Comparison of ENCODE assay signal across 9 mouse cellular contexts in the genomic region with DNA sequence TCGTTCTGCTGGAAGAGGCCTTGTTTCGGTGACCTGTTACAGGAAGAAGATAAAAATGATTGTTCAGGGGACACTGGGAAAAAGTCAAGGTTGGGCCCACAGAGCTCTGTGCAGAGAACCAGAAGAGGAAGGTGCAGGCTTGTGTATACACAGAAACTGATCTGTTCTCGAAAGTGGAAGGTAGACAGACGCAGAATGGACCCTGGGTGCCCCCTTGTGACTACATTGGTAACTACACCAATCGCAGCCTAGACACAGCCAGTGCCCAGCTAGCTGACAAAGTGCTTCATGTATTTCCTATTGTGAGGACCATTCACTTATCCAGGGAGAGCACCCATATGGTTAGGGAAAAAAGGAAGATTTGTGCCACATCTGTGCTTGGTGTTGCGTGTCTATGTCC. TPM values are rescaled to one million over a fixed set of nuclear protein-coding genes. Genes with fewer than 3 reads are reported as not detected.
DNase-seq lines count a peak whose midpoint lies in the region; ATAC-seq and TF ChIP-seq lines count a peak whose summit lies in the region.
"Had no signal": no experiment of that assay in that cellular context is flagged by ENCODE, and none has a peak within 500 bp of the region (broad histone marks: within the 10 kb centered on the region; RNA-seq: fewer than 3 reads in every experiment).

No protein-coding gene starts in this region.

- TF ChIP-seq RAD21 in CH12.LX (IDR thresholded peaks at IDR 0.05; ENCODE audit: low read depth, low read length): peak; percentile 95

- no peak for TF ChIP-seq POLR2A in CH12.LX (IDR thresholded peaks at IDR 0.05; ENCODE audit: low read depth, low read length)

- H3K4me3 ChIP-seq in CH12.LX (replicated peaks in 1 of 3; ENCODE audit: low read depth in 2 of 3, low read length in 2 of 3, poor library complexity in 1 of 3): no peak overlapping the region
- no peak overlapping the region for H3K4me3 ChIP-seq in lung, embryonic 15.5 days

- H3K9me3 ChIP-seq in CH12.LX (replicated peaks; ENCODE audit: low read length): no peaks in the 10 kb centered on the region
- no peaks in the 10 kb centered on the region for H3K9me3 ChIP-seq in lung, embryonic 15.5 days

- dilution Hi-C loops in CH12.LX (cut with MboI; ENCODE audit: extremely low pct_ligation_motif_present, extremely low pct_unique_long_range_greater_than_20kb, low sequenced_read_pairs): no loop called here

- peak; percentile 88 to 96 for TF ChIP-seq CTCF in CH12.LX (conservative IDR thresholded peaks at IDR 0.05 in 1 of 2, IDR thresholded peaks at IDR 0.05 in 1 of 2; ENCODE audit: low read depth in 2 of 2, low read length in 2 of 2)

- intact Hi-C loops in heart, postnatal 36 days (cut with DNase I): loop anchor here (1.0 kb wide), 4 partner anchors 30 to 300 kb away; no protein-coding TSS in a partner anchor

- H3K27ac ChIP-seq in CH12.LX (ENCODE audit: insufficient read depth, low read depth): no peak overlapping the region
- no peak overlapping the region for H3K27ac ChIP-seq in lung, embryonic 15.5 days

- peaks cover 4% of the 10 kb centered on the region for H3K27me3 ChIP-seq in CH12.LX (replicated peaks)
- H3K27me3 ChIP-seq in lung, embryonic 15.5 days: peaks cover 3% of the 10 kb centered on the region; the same call in 1 of the 2 replicates

- ATAC-seq in lung, embryonic 15.5 days (ENCODE audit: borderline replicate concordance, extremely low read depth, low FRiP score, low TSS enrichment): peak; percentile 77; the same call in 1 of the 2 replicates

- no peaks in the 10 kb centered on the region for H3K36me3 ChIP-seq in CH12.LX (replicated peaks in 1 of 2; ENCODE audit: control insufficient read depth in 1 of 2, insufficient read depth in 1 of 2, low read length in 1 of 2)
- H3K36me3 ChIP-seq in lung, embryonic 15.5 days: no peaks in the 10 kb centered on the region

- H3K9ac ChIP-seq in CH12.LX (ENCODE audit: insufficient read depth, low read depth): no peak overlapping the region
- no peak overlapping the region for H3K9ac ChIP-seq in lung, embryonic 15.5 days

- no peak overlapping the region for H3K4me2 ChIP-seq in CH12.LX (ENCODE audit: insufficient read depth, low read depth, poor library complexity, severe bottlenecking)
- no peak overlapping the region for H3K4me2 ChIP-seq in lung, embryonic 15.5 days

- in situ Hi-C loops in CH12.LX (cut with MboI; ENCODE audit: low pct_ligation_motif_present, low pct_unique_long_range_greater_than_20kb, low sequenced_read_pairs): no loop called here

- 16% methylated on average over 6 of the region's 6 CpGs for WGBS in lung, embryonic 15.5 days

- no peaks in the 10 kb centered on the region for H3K79me2 ChIP-seq in CH12.LX (replicated peaks; ENCODE audit: control insufficient read depth, extremely low read depth, insufficient read depth, poor library complexity, severe bottlenecking)

- H3K4me1 ChIP-seq in CH12.LX (ENCODE audit: control insufficient read depth in 1 of 2, insufficient read depth in 2 of 2): peaks cover 0 to 5% of the 10 kb centered on the region in 2 experiments; a peak in 2 of 4 replicates
- no peaks in the 10 kb centered on the region for H3K4me1 ChIP-seq in lung, embryonic 15.5 days

- no peak for TF ChIP-seq EP300 in CH12.LX (IDR thresholded peaks at IDR 0.05; ENCODE audit: low read length)

- peak; percentile 75 for DNase-seq in CH12.LX (ENCODE audit: extremely low read depth)
- DNase-seq in c-Kit-negative CD71-positive TER-119-positive erythroid progenitor cells, embryonic 14.5 days (ENCODE audit: low read depth, low spot score): peak; percentile 5
- DNase-seq in fibroblast of lung, adult 2 months (ENCODE audit: low read depth): peak; percentile 42
- peak; percentile 78 to 88 for DNase-seq in heart, postnatal 36 days
- DNase-seq in layer of hippocampus, adult 18-20 months (ENCODE audit: low spot score in 2 of 2): peak; percentile 66 to 94
- peak; percentile 28 for DNase-seq in ovary, adult 18-20 months (ENCODE audit: low spot score)
- peak; percentile 21 to 26 for DNase-seq in thymus, adult 18-20 months

TF ChIP-seq in CH12.LX, 34 proteins besides CTCF, POLR2A, EP300 and RAD21:
- TF ChIP-seq TBP (conservative IDR thresholded peaks at IDR 0.05; ENCODE audit: low read depth, low read length) (no peak), ZC3H11A (IDR thresholded peaks at IDR 0.05; ENCODE audit: low read depth, low read length) (peak; percentile 36), E2F4 (IDR thresholded peaks at IDR 0.05; ENCODE audit: insufficient replicate concordance, low read depth, low read length) (no peak), HCFC1 (IDR thresholded peaks at IDR 0.05; ENCODE audit: low read depth, low read length) (0 out of 2 replicates have a peak, but pooled peaks have one; percentile 14), CHD1 (IDR thresholded peaks at IDR 0.05; ENCODE audit: low read depth, low read length) (no peak), MAZ (IDR thresholded peaks at IDR 0.05; ENCODE audit: low read depth, low read length) (peak; percentile 34; the same call in 1 of the 2 replicates), IRF4 (IDR thresholded peaks at IDR 0.05; ENCODE audit: low read depth, low read length) (peak; percentile 65), MEF2A (IDR thresholded peaks at IDR 0.05; ENCODE audit: borderline replicate concordance, low read depth, low read length) (0 out of 2 replicates have a peak, but pooled peaks have one; percentile 42), TCF12 (IDR thresholded peaks at IDR 0.05; ENCODE audit: low read depth, low read length) (no peak), SMC3 (IDR thresholded peaks at IDR 0.05; ENCODE audit: low read depth, low read length) (peak; percentile 93)

RNA-seq across cellular contexts. Expression of a gene that starts 21.6 kb away (rescaled TPM):
- total RNA-seq in CH12.LX (2012; rRNA removed) (not detected in 2 replicates), CH12.LX (2014; rRNA removed) (not detected in 2 replicates)
- polyA plus RNA-seq in CH12.LX (2012; ENCODE audit: insufficient read length, low read depth): not detected in 2 replicates
- total RNA-seq in heart, postnatal 36 days (2021): not detected
- total RNA-seq in layer of hippocampus, adult 18-20 months (2021): not detected
- not detected in 2 replicates for polyA plus RNA-seq in lung, embryonic 15.5 days (2015; fragmentation: Nextera tagmentation; extraction: Ambion mirVana)
- total RNA-seq: gastrocnemius, postnatal 4 days had no signal

RNA-seq across cellular contexts. Expression of a gene that starts 38.7 kb away (rescaled TPM):
- total RNA-seq in CH12.LX (2012; rRNA removed) (0.17 TPM in 2 replicates), CH12.LX (2014; rRNA removed) (not detected in 2 replicates)
- polyA plus RNA-seq in CH12.LX (2012; ENCODE audit: insufficient read length, low read depth): 0.14 and 0.19 TPM in 2 replicates
- under 1 TPM; 0.24 to 0.39 TPM for total RNA-seq in heart, postnatal 36 days (2021)
- under 1 TPM; 0.20 to 0.27 TPM for total RNA-seq in layer of hippocampus, adult 18-20 months (2021)
- 0.15 and 0.20 TPM in 2 replicates for polyA plus RNA-seq in lung, embryonic 15.5 days (2015; fragmentation: Nextera tagmentation; extraction: Ambion mirVana)

RNA-seq across cellular contexts. Expression of a gene that starts 39.6 kb away (rescaled TPM):
- total RNA-seq in CH12.LX (2012; rRNA removed) (27.2 and 35.9 TPM in 2 replicates), CH12.LX (2014; rRNA removed) (115 and 127 TPM in 2 replicates)
- polyA plus RNA-seq in CH12.LX (2012; ENCODE audit: insufficient read length, low read depth): 92.1 and 99.8 TPM in 2 replicates
- 10 to 100 TPM; 36.1 to 37.7 TPM for total RNA-seq in heart, postnatal 36 days (2021)
- 10 to 100 TPM; 64.1 to 68.5 TPM for total RNA-seq in layer of hippocampus, adult 18-20 months (2021)
- polyA plus RNA-seq in lung, embryonic 15.5 days (2015; fragmentation: Nextera tagmentation; extraction: Ambion mirVana): 106 and 113 TPM in 2 replicates

RNA-seq across cellular contexts. Expression of a gene that starts 52.6 kb away (rescaled TPM):
- total RNA-seq in CH12.LX (2012; rRNA removed) (8.9 and 9.0 TPM in 2 replicates), CH12.LX (2014; rRNA removed) (8.1 and 8.4 TPM in 2 replicates)
- polyA plus RNA-seq in CH12.LX (2012; ENCODE audit: insufficient read length, low read depth): 9.7 and 11.8 TPM in 2 replicates
- total RNA-seq in heart, postnatal 36 days (2021): under 1 TPM; 0.16 to 0.28 TPM
- under 1 TPM; 0.15 to 0.20 TPM for total RNA-seq in layer of hippocampus, adult 18-20 months (2021)
- 15.2 and 16.6 TPM in 2 replicates for polyA plus RNA-seq in lung, embryonic 15.5 days (2015; fragmentation: Nextera tagmentation; extraction: Ambion mirVana)

Comparison
In these comparisons a context has a peak if more than half of its experiments do, and no peak if none do; other contexts are left out.
1. DNase-seq: peak in every context shown above with its lines; median percentile 83 in heart, postnatal 36 days; 80 in layer of hippocampus, adult 18-20 months; 75 in CH12.LX; 42 in fibroblast of lung, adult 2 months; 28 in ovary, adult 18-20 months; 24 in thymus, adult 18-20 months; 5 in c-Kit-negative CD71-positive TER-119-positive erythroid progenitor cells, embryonic 14.5 days.